Mouse (Mus musculus) cerebellum, postnatal 36 days (tissue): ENCODE results near the gene Dab2.

Experiments used
- DNase-seq, 2 experiments: peaks; one replicate each; pipeline ENCODE4 v3.0.0; 2021 to 2022; ENCODE audit warnings: mixed read lengths in 2 of 2

The Dab2 gene

DNA sequence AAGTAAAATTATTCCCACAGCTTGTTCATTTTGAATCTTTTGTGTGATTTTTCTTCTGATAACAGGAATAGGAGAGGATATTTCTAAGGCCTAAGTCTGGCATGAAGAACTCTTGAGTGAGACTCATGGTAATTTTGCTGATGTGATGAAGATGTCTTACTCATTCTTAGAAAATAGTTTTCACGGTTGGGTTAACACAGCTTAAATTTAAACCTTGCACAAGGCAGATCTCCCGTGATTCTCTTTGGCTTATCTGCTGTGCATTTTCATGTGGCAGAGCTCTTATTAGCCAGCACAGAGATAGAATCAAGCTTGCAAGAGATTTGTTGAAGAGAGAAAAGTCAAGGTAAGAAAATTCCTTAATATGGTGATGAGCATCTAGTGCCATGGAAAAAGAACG, at the start of gene Dab2:
Gene Dab2 (plus strand): TSS at position 235 of the 400 bp plus-strand sequence.
- no peak for DNase-seq

- no peak for DNase-seq
Observed at GRCm38 (mm10) chr15:6253471-6253870, 46.1 kb upstream of the Dab2 start.

DNA sequence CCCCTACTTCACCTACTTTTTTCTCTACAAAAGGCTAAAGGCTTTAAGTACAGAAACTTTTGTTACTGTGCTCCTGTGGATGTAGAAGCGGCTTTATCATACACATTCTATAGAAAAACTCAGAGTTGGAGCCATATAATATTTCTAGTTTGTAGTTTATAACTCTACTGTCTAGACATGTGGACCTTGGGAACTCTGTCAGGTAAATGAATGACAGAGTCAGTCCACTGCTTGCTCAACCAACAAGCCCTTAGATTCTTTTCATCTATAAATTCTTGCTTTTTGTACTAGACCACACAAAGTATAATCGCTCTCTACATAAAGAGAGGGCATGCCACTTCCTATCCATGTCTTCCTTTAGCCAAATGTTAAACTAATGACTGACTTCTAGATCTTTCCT, 45.2 kb upstream of the Dab2 start:
- no peak for DNase-seq

GRCm38 (mm10) chr15:6257049-6257448, 42.5 kb upstream of the Dab2 start:
- DNase-seq = no peak

GRCm38 (mm10) chr15:6259957-6260740, 39.4 kb upstream of the Dab2 start:
- no peak for DNase-seq

GRCm38 (mm10) chr15:6260741-6261430, 38.7 kb upstream of the Dab2 start:
- DNase-seq = no peak

DNA sequence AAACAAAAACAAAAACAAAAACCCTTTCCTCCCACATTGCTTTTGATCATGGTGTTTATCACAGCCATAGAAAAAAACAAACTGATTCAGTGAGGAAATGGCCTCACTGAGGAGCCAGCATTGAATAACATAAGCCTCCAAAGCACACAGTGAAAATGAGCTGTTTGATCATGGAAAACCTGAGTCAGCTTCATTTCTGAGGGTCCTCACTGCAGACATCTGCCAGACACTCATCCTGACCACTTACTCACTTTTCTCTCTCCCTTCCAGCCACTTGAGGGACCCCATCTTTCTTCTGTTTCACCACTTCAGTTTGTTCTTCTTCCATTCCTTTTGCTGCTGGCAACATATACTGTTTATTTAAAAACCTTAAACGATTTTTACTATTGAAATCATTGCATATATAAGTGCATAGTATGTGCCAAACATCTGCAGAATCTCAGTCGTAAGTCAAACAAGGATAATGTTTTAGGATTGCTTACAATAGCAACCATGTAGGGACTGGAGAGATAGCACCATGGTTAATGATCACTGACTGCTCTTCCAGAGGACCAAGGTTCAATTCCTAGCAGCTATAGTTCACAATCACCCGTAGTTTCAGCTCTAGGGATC, 32.3 kb upstream of the Dab2 start:
- no peak for DNase-seq

DNA sequence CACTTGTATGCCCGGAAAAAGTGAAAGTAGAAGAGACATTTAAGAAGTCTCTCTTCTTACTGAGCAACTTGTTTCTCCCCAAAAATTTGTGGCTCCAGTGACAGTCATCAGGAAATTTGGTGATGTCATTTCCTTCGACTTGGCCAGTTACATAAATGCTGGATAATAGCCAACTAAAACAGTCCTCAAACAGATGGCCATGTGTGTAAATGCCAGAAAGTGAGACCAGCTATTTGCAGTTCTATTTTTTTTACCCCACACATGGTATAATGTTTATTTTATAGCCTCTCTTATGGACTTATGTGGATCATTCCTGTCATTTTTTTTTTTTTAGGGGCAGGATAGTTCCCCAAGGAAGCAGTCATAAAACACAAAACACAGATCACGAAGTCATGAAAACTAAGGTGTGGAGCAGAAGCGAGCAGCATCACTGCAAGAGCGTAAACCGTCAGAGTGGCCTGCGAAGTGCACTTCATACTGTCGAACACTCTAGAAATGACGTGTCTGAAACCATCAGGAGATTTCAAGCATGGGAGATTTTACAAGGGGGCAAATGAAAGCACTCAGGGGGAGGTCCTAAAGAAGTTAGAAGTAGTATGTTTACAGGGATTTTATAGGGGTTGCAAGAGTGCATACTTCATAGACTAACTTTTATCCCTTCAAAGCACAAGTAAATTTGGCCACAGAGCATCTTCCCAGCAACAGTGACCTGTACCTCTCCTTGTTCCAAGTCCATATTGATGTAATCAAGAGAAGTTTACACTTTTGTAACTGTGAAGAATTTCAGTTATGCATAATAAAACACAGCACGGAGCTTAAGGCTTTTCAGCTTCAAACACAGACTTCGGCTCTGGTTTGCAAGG, 20.8 kb upstream of the Dab2 start:
- no peak for DNase-seq

DNA sequence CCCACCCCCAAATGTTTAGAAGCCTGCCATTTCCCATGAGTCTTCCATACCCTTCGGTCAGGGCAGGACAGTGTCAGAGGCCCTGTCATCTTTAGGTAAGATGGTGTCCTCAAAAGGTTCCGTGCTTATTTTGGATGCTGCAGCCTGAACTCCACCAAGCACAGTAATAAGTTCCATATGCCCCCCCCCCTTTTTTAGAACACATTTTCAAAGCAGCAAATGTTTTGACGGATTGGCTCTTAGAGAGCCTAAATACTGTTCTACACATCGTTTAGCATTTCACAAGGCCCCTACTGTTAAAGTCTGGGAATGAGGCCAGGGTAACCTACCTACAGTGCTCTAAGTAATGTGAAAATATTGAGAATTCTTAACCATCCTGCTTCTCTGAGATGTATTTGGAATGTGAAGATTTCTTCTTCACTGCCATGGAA, 19.6 kb upstream of the Dab2 start:
- DNase-seq = no peak

- no peak for DNase-seq
Observed at GRCm38 (mm10) chr15:6283249-6283648, 16.3 kb upstream of the Dab2 start.

DNA sequence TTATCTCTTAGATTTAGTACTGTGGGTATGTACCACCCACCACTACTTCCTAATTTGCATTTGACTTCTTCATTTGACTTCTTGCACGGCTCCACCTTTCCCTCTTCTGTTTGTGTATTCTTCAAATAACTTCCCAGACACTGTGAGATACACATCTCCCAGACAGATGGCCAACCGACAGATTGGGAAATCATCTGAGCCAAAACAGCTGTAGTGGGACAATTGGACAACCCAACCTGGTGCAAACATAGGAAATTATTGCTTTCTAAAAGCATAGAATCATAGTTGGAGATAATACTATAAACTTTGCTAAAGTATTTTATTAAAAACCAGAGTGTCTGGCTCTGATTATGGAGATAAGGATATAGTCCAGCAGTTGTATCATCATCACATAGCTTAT, 3.5 kb upstream of the Dab2 start:
- no peak for DNase-seq

DNA sequence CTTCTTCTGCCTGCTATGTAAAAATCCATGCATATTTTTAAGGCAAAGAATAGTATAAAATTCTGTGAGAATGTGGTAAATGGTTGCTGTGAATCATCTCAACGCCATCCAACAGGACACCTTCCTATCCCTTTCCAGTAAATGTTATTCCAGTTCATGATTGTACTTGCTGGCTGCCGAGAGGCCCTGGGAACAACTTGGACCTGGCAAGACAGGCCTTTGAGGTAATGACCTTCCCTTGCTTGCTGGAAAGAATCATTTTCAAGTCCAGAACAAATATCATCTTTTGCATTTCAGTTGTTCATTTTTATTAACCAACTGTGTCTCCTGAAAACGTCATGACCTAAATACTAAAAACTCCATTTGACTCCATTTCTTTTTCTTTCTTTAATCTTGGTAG, 862 bp upstream of the Dab2 start:
- DNase-seq = no peak

GRCm38 (mm10) chr15:6302219-6302618, 2.6 kb downstream of the Dab2 start:
- DNase-seq = no peak

- no peak for DNase-seq
Observed at GRCm38 (mm10) chr15:6303822-6304221, 4.2 kb downstream of the Dab2 start.

- DNase-seq = no peak
Observed at GRCm38 (mm10) chr15:6309633-6310032, 10.0 kb downstream of the Dab2 start.

GRCm38 (mm10) chr15:6310417-6310816, 10.8 kb downstream of the Dab2 start:
- no peak for DNase-seq

DNA sequence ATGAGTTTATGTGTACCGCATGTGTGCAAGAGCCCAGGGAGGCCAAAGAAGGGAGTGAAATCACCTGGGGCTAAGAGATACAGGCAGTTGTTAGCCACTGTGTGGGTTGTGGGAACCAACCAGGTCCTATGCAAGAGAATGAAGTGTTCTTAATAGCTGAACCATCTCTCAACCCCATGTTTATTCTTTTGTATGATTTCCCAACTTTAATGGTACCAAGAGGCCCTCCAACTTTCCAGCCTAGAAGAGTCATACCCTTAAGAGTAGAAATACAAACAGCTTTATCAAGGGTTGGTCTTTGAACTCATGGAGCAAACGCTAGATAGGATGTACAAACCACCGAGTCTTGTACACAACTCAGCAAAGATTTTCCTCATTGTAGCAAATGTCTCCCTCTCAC, 12.8 kb downstream of the Dab2 start:
- no peak for DNase-seq

DNA sequence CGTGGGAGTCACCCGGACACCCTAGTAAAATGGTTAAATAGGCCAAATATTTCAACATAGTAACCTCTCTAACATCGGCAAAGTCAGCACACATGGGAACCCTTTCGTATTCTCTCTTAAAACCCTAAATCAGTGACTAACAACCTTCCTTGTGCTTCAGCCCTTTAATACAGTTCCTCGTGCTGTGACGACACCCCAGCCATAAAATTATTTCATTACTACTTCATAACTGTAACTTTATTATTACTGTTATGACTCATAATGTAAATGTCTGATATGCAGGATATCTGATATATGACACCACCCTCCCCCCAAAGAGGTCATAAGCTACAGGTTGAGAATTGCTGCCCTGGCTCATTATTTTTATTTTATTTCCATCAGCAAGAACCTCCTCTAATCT, 19.8 kb downstream of the Dab2 start:
- no peak for DNase-seq

DNA sequence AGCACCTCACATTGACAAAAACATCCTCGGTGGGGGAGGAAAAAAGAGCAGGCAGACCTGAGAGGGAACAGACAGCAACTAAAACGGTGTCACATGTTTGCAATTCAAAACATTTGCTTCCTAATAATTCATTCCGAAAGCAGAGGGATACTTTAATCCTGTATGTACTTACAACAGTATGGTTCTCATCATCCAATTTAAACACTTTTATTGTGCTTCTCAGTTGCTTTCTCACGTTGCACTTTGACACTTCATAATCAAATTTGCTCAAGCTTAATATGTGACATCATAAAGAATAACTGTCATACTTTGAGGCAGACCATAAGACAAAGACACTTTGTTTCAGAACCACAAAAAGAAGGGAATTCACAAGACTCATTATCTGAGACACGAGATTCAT, 20.9 kb downstream of the Dab2 start:
- no peak for DNase-seq

DNA sequence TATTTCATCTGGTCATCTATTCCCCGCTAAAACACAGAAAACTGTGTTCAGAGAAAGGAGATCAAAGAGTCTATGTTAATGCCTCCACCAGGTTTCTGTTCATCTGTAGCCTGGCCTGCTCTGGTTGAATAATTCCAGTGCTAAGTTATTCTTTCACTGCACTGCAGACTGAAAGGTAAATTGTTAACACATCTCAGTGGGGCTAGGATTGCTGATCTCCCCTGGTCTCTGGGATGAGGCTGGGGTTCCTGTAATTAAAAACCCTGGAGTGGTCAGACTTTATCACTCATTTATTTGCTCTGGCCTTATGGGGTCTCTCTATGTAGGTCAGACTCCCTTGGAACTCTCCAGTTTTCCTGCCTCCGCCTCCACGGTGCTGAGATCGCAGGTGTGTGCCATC, 21.7 kb downstream of the Dab2 start:
- DNase-seq = no peak

- DNase-seq = no peak
Observed at GRCm38 (mm10) chr15:6322311-6322710, 22.7 kb downstream of the Dab2 start.

DNA sequence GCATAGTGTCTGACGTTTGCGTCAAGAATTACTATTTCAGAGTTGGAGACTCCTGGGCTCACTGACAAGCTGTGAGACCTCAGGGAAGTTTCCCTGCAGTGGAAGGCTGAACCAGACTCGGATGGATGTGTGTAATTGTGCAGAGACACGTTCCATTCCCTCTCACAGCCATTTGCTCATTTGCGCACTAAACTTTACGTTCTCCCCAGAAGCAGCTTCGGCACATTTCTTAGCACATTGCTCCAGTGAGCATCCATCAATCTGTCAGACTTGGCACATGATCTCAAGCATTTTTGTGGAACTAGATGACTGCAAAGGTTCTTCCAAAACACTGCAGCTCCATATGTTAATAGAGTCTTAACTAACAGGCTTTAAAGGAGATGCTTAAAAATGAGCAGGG, 24.0 kb downstream of the Dab2 start:
- DNase-seq = no peak

DNA sequence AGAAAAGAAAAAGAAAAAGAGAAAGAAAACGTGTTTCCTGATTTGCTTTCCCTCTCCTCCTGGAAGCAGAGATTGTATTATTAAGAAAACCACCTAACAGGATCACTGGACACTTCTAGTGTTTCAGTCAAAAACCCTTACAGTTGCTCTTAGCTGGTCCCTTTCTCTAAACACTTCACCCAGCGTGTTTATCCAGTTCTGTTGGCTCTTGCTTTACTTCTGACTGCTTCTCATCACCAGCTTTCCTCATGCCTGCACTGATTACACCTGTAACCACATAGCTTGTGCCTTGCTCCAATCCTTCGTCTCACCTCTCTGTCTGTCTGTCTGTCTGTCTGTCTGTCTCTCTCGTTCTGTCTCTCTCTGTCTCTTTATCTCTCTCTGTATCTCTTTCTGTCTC, 25.9 kb downstream of the Dab2 start:
- no peak for DNase-seq
